Mouse (Mus musculus): ENCODE measurements around the gene Btbd35f23. TPM values are rescaled to one million over a fixed set of nuclear protein-coding genes. Genes with fewer than 3 reads are reported as not detected.
"Not testable (repeated sequence)": the region's sequence is repeated elsewhere in the genome, so short reads cannot be mapped to it uniquely, and the experiment has no call there.

Gene Btbd35f23
- polyA plus RNA-seq (2016; fragmentation: Nextera tagmentation; extraction: Ambion mirVana): not detected in 2 replicates

- ATAC-seq (ENCODE audit: low FRiP score); H3K4me2 ChIP-seq; H3K27ac ChIP-seq; H3K4me3 ChIP-seq (replicated peaks); H3K9ac ChIP-seq; H3K27me3 ChIP-seq; H3K36me3 ChIP-seq (replicated peaks); H3K9me3 ChIP-seq; H3K4me1 ChIP-seq: not testable (repeated sequence)
- WGBS: 78% methylated on average over 1 of the region's 2 CpGs
These were observed at the start of gene Btbd35f23 for GRCm38 (mm10) chrX:3076575-3076974. Gene Btbd35f23, plus strand, starts transcription at chrX:3076875.

Other genes starting within 250 kb of the Btbd35f23 start
- gene Btbd35f24, start 119.0 kb downstream of the Btbd35f23 start, polyA plus RNA-seq (2016; fragmentation: Nextera tagmentation; extraction: Ambion mirVana): not detected in 2 replicates

All from forebrain, embryonic 12.5 days (tissue).